Mouse (Mus musculus): ENCODE measurements at regions not wholly inside any gene's neighbourhood (a gene's known extent, or its start where the extent isn't known, plus 50 kb on each side); places are given as distances from the start of the nearest gene placed in this dataset.

- TF ChIP-seq CTCF (IDR thresholded peaks at IDR 0.05; ENCODE audit: extremely low read depth, insufficient read depth, insufficient read length, insufficient replicate concordance) (no peak), POLR2A (IDR thresholded peaks at IDR 0.05; ENCODE audit: low read depth, low read length) (no peak)
These were observed 2590.5 kb upstream of the 5930422O12Rik start for GRCm38 (mm10) chr8:30838056-30838455.

Measured in spleen, adult 2 months (tissue).